Mouse (Mus musculus): ENCODE data around the gene Bfsp2. TPM values are rescaled to one million over a fixed set of nuclear protein-coding genes. Genes with fewer than 3 reads are reported as not detected.

Bfsp2 gene
- total RNA-seq, 2 experiments from 2014 or later, result 2.6 to 3.7 TPM

DNA sequence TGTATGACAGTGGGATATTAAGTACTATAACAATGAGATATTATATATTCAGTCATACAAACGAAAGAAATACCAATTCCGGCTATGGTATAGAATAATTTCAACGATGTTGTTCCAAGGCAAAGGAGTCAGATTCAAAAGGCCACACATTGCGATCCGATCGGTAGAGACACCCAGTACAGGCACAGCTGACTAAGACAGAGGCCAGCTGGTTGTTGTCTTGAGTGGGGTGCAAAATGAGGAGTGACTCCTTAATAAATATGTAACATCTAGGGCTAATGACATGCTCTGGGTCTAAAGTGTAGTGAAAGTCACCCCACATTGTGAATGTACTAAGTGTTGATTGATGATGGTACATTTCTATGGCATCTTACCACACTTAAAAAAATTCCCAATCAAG, 91.0 kb downstream of the Bfsp2 start:
- Histone ChIP-seq H3K4me3 (no peak overlapping the region), H3K27ac (no peak overlapping the region)
- intact Hi-C loops (cut with DNase I), result no loop called here
- DNase-seq (ENCODE audit: extremely low spot score in 1 of 2, low spot score in 2 of 2), result no peak
- no peak for TF ChIP-seq CTCF (IDR thresholded peaks at IDR 0.05)

GRCm38 (mm10) chr9:103387011-103387653, 93.1 kb downstream of the Bfsp2 start:
- H3K27ac ChIP-seq, result no peak overlapping the region
- H3K4me3 ChIP-seq, result no peak overlapping the region
- TF ChIP-seq CTCF (IDR thresholded peaks at IDR 0.05), result no peak
- DNase-seq (ENCODE audit: extremely low spot score in 1 of 2, low spot score in 2 of 2), result no peak
- intact Hi-C loops (cut with DNase I), result no loop called here

DNA sequence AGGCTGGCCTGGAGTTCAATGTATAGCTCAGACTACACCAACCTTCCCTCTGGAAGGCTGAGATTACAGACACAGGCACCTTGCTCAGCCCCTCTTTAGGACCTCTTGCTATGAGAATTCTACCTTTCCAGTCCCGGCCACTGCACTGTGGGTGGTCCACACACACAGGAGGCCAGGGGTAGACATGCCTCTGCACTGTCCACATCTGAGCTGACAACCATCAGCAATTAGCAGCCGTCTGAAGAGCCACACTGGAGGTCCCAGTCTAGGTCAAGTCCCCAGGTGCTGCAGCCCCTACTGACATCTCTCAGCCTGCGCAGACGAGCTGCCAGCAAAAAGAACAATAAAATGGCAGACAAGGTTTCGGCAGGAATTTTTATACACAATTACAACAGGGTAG, 93.6 kb downstream of the Bfsp2 start:
- intact Hi-C loops (cut with DNase I), result no loop called here
- H3K4me3 ChIP-seq, result no peak overlapping the region
- H3K27ac ChIP-seq, result no peak overlapping the region
- TF ChIP-seq CTCF (IDR thresholded peaks at IDR 0.05), result no peak
- DNase-seq (ENCODE audit: extremely low spot score in 1 of 2, low spot score in 2 of 2), result no peak

GRCm38 (mm10) chr9:103385600-103385999, 94.6 kb downstream of the Bfsp2 start:
- no peak overlapping the region for H3K27ac ChIP-seq
- TF ChIP-seq CTCF (IDR thresholded peaks at IDR 0.05), result no peak
- H3K4me3 ChIP-seq, result no peak overlapping the region
- intact Hi-C loops (cut with DNase I), result no loop called here
- DNase-seq (ENCODE audit: extremely low spot score in 1 of 2, low spot score in 2 of 2), result no peak

DNA sequence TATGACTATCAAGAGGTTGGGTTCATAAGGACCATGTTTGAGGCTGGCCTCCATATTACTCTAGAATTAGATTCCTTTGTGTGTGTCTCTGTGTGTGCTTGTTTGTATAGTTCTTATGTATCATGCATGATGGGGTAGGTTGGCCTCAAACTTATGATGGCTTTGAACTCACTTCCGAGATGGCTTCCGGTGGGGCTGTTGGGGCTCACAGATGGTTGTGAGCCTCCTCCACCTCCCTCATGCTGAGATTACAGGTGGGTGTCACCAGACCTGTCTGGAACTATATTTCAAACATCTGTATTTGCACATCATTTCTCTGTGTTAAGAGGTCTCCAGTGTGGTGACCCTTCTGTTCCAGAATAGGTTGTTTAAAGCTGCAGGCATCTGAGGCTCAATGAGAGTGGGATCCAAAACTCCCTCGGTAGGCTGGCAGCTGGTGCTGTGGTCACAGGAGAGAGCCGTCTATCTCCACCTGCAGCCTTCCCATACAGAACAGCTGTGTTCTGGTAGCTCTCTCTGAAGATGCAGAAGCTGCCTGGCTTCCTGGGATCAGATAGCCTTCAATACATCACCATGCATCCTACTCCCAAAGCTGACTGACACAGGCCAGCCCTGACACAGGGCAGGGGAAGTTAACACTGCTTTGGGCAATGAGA, 96.0 kb downstream of the Bfsp2 start:
- no peak for TF ChIP-seq CTCF (IDR thresholded peaks at IDR 0.05)
- intact Hi-C loops (cut with DNase I), result no loop called here
- H3K4me3 ChIP-seq, result no peak overlapping the region

GRCm38 (mm10) chr9:103383576-103383975, 96.6 kb downstream of the Bfsp2 start:
- intact Hi-C loops (cut with DNase I), result no loop called here
- TF ChIP-seq CTCF (IDR thresholded peaks at IDR 0.05), result no peak
- no peak overlapping the region for H3K27ac ChIP-seq
- no peak for DNase-seq (ENCODE audit: extremely low spot score in 1 of 2, low spot score in 2 of 2)
- H3K4me3 ChIP-seq, result no peak overlapping the region

More for the DNA sequence above, 96.0 kb downstream of the Bfsp2 start:
- no peak overlapping the region for H3K27ac ChIP-seq
- DNase-seq (ENCODE audit: extremely low spot score in 1 of 2, low spot score in 2 of 2), result no peak

GRCm38 (mm10) chr9:103382989-103383388, 97.2 kb downstream of the Bfsp2 start:
- intact Hi-C loops (cut with DNase I), result no loop called here
- DNase-seq (ENCODE audit: extremely low spot score in 1 of 2, low spot score in 2 of 2), result no peak
- no peak for TF ChIP-seq CTCF (IDR thresholded peaks at IDR 0.05)
- Histone ChIP-seq H3K27ac (no peak overlapping the region), H3K4me3 (no peak overlapping the region)

- intact Hi-C loops (cut with DNase I), result no loop called here
- TF ChIP-seq CTCF (IDR thresholded peaks at IDR 0.05), result no peak
- Histone ChIP-seq H3K4me3 (no peak overlapping the region), H3K27ac (no peak overlapping the region)
- no peak for DNase-seq (ENCODE audit: extremely low spot score in 1 of 2, low spot score in 2 of 2)
These were observed 99.7 kb downstream of the Bfsp2 start for GRCm38 (mm10) chr9:103380566-103380965.

DNA sequence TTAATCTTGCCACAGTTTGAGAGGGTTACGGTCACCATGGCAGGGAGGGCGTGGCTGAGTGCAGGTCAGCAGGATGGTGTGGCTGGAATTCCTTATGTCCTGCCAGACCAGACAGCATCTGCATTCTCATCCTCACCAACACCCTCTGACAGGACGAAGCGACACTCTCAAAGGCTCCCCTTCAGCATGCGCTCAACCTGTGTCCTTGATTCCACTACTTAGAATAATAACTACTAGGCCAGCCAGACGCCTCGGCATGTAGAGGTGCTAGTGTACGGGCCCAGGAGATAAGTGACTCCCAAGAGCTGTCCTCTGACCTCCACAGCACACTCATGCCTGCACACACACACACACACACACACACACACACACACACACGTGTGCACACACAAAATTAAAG, 101.0 kb downstream of the Bfsp2 start:
- H3K27ac ChIP-seq, result no peak overlapping the region
- H3K4me3 ChIP-seq, result no peak overlapping the region
- DNase-seq (ENCODE audit: extremely low spot score in 1 of 2, low spot score in 2 of 2), result no peak
- no peak for TF ChIP-seq CTCF (IDR thresholded peaks at IDR 0.05)
- intact Hi-C loops (cut with DNase I), result no loop called here

GRCm38 (mm10) chr9:103378686-103379085, 101.5 kb downstream of the Bfsp2 start:
- Histone ChIP-seq H3K27ac (no peak overlapping the region), H3K4me3 (no peak overlapping the region)
- TF ChIP-seq CTCF (IDR thresholded peaks at IDR 0.05), result no peak
- no peak for DNase-seq (ENCODE audit: extremely low spot score in 1 of 2, low spot score in 2 of 2)
- intact Hi-C loops (cut with DNase I), result no loop called here

- Histone ChIP-seq H3K4me3 (no peak overlapping the region), H3K27ac (no peak overlapping the region)
- intact Hi-C loops (cut with DNase I), result no loop called here
- TF ChIP-seq CTCF (IDR thresholded peaks at IDR 0.05), result no peak
- DNase-seq (ENCODE audit: extremely low spot score in 1 of 2, low spot score in 2 of 2), result no peak
These were observed 103.6 kb downstream of the Bfsp2 start for GRCm38 (mm10) chr9:103376346-103377320.

Other genes starting within 250 kb of the Bfsp2 start
- 100 to 1,000 TPM; 131 to 135 TPM for gene Trf, start 250.0 kb downstream of the Bfsp2 start, total RNA-seq (2021)
- not detected for gene 1300017J02Rik, start 175.3 kb downstream of the Bfsp2 start, total RNA-seq (2021)
- gene Topbp1, start 175.2 kb downstream of the Bfsp2 start, total RNA-seq (2021), result 10 to 100 TPM; 20.0 to 23.1 TPM
- 10 to 100 TPM; 74.1 to 79.7 TPM for gene Cdv3, start 114.6 kb downstream of the Bfsp2 start, total RNA-seq (2021)

Measured in left cerebral cortex, adult 2 months (tissue).